Mouse (Mus musculus) v-Abl transformed pro-B cells (cell line): ENCODE results near the gene Ccdc87.
"Not testable (repeated sequence)": the region's sequence is repeated elsewhere in the genome, so short reads cannot be mapped to it uniquely, and the experiment has no call there.

ENCODE experiments used
- in situ Hi-C, 2 experiments: fragments of 400-800 bp; cut with MboI; formaldehyde crosslinking; loops; one replicate each; pipeline ENCODE4 v1.15.1; 2025; ENCODE audit not compliant: unreplicated experiment in 2 of 2

Gene Ccdc87

DNA sequence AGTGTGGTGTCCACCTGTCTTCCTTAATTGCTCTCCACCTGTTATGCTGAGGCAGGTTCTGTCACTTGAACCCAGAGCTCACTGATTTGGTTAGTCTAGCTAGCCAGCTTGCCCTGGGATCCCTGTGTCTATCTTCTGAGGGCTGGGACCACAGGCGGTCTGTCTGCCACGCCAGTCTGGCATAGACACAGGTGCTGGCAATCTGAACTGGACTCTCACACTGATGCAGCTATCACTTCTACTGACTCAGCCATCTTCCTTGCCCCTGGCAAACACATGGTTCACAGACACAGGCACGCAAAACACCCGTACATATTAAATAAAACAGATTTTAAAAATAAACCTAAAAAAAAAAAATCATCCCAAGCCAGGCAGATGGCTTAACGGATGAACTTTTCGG is 2.1 kb upstream of the Ccdc87 start:
- in situ Hi-C loops, result no loop called here

GRCm38 (mm10) chr19:4838526-4839140 is 533 bp upstream of the Ccdc87 start:
- in situ Hi-C loops, result no loop called here

- in situ Hi-C loops, result loop anchor here in 1 of 2 experiments (10.0 kb wide), 1 partner anchor 206 kb away; no protein-coding TSS in a partner anchor
Measured at GRCm38 (mm10) chr19:4840848-4841247, 1.7 kb downstream of the Ccdc87 start.

- in situ Hi-C loops, result loop anchor here in 1 of 2 experiments (10.0 kb wide), 1 partner anchor 208 kb away; no protein-coding TSS in a partner anchor
Measured at GRCm38 (mm10) chr19:4842611-4843010, 3.4 kb downstream of the Ccdc87 start.

- in situ Hi-C loops, result loop anchor here in 1 of 2 experiments (10.0 kb wide), 1 partner anchor 211 kb away; no protein-coding TSS in a partner anchor
Measured at GRCm38 (mm10) chr19:4845846-4846245, 6.7 kb downstream of the Ccdc87 start.

GRCm38 (mm10) chr19:4847490-4847889 is 8.3 kb downstream of the Ccdc87 start:
- in situ Hi-C loops, result loop anchor here in 1 of 2 experiments (10.0 kb wide), 1 partner anchor 213 kb away; no protein-coding TSS in a partner anchor

DNA sequence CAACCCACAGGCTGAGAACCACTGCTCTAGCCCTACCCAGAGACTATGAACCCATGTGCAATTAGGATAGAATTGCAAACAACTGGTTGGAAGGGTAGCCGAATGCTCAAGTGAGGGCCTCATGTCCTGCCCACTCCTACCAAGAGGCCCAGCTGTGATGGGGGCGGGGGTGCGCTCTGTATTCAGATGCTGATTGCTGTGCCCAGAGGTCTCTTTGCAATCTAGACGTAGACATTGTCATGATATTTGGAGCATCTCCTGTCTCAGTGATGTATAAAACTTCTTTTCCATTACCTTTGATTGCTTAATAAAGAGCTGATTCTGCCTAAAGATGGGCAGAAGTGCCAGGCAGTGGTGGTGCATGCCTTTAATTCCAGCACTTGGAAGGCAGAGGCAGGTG is 10.6 kb downstream of the Ccdc87 start:
- in situ Hi-C loops, result loop anchor here in 1 of 2 experiments (10.0 kb wide), 1 partner anchor 215 kb away; no protein-coding TSS in a partner anchor

DNA sequence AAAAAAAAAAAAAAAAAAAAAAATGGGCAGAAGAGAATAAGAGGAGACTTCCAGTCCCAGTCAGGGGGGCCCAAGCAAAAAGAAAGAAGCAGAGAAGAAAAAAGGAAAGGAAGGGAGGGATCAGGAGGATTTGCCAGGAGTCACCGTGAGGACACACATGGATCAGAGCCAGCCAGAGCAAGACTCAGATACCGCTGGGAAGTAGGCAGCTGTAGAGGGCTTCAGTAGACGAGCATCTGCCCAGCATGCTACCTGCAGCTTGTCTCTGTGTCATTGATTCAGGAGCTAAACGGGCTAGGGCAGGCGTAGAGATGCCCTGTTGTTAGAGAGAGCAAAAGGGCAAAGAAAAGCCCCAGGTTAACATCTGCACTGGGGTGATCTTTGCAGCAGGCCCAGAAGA is 11.1 kb downstream of the Ccdc87 start:
- in situ Hi-C loops, result no loop called here

GRCm38 (mm10) chr19:4854552-4855469 is 15.6 kb downstream of the Ccdc87 start, which contains the start of gene Ctsf:
TSS of gene Ctsf (plus strand) at chr19:4855130.
- in situ Hi-C loops, result no loop called here

DNA sequence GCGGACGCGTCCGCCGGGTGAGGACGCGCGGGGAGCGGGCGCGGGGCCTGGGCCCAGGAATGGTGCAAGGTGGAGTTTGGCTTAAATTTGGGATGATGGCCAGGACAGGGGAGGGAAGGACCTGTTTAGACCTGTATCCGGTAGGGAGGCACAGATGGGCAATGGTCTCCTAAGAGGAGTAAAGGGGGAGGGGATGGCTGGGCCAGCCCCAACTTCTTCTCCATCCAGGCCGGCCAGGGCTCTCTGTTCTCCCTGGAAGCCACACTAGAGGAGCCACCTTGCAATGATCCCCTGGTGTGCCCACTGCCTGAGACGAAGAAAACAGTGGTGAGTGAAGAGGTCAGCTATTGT is 16.3 kb downstream of the Ccdc87 start:
- in situ Hi-C loops, result no loop called here

DNA sequence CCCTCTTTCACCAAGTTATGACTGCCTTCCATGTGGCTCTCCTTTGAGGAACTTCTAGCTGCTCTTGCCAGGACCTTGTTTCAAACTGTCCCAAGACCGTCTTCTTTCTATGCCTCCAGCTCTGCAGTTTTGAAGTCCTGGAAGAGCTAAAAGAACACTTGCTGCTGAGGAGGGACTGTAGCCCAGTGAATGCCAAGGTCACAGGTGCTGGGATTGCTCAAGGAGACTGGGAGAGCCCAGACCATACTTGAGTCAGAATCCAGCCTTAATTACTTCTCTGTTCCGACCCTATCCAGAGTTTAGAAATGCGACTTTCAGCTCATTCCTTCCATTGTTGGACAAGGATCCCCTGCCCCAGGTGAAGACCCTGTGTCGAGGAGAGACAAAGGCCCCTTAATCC is 16.8 kb downstream of the Ccdc87 start:
- in situ Hi-C loops, result no loop called here

DNA sequence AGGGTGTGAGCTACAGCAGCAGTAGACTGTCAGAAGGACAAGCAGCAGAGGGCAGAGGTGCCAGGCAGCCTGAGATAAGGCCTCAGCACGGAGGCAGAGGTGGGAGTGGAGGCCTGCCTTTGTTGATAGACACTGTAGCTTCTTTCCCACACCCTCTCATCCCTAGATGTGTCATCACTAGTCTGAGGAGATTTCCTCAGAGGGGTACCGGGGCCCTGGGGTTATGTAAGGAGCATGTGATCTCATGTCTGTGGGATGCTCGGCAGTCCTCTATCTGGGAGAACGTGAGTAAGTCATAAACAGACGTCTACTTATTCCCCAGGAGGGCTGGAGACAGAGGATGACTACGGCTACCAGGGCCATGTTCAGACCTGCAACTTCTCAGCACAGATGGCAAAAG is 19.9 kb downstream of the Ccdc87 start:
- in situ Hi-C loops, result no loop called here

DNA sequence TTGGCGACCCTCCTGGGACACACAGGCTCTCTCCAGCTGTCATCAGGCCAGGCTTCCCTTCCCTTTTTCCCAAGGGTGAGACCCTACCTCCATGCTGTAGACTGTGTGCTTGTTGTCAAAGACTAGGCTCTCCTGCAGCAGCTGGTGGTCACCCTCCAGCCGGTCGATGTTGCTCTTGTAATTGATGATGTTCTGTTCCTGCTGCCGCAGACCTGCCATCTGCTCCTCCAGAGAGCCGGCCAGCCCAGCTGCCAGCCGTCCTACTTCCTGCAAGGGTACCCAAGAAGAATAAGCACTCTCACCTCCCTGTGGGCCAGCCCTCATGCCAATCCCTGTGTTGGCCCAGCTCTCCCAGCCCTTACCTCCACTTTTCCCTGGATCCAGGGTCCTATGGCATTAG is 23.9 kb downstream of the Ccdc87 start:
- in situ Hi-C loops, result no loop called here

GRCm38 (mm10) chr19:4865147-4865546 is 26.0 kb downstream of the Ccdc87 start:
- in situ Hi-C loops, result no loop called here

DNA sequence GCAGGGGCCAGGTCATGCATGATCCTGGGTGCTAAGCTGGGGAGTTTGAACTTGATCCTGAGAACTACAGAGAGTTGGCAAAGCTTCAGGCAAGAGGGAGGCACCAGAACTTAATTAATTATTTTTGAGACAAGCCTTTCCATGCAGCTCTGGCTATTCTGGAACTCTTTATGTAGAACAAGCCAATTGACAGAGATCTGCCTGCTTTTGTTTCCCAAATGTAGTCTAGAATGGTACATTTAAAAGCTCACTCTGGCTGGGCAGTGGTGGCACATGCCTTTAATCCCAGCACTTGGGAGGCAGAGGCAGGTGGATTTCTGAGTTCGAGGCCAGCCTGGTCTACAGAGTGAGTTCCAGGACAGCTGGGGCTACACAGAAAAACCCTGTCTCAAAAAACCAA is 35.4 kb downstream of the Ccdc87 start:
- in situ Hi-C loops, result not testable (repeated sequence)

DNA sequence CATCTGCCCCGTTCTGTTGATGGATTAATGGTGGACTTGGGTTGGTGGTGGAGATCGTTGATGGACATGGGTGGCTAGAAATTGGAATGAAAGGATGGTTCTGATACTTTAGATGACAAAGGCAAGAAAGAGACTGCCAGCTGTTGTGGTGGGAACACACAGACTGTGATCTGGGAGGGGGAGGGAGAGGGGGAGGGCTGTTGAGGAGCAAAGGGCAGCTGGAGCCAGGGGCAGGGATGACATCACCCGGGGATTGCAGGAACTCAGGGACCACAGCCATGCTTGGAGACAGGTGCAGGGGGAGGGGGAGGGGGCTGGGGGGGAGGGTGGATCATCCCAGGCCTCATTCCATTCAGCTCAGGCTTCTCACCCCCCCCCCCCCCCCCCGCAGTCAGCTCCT is 37.1 kb downstream of the Ccdc87 start:
- in situ Hi-C loops, result no loop called here

- in situ Hi-C loops, result no loop called here
Measured at GRCm38 (mm10) chr19:4876755-4877154, 37.6 kb downstream of the Ccdc87 start.

- in situ Hi-C loops, result no loop called here
Measured at GRCm38 (mm10) chr19:4877785-4878184, 38.6 kb downstream of the Ccdc87 start, which contains the start of gene Actn3. TSS of gene Actn3 (minus strand) at chr19:4877909.

DNA sequence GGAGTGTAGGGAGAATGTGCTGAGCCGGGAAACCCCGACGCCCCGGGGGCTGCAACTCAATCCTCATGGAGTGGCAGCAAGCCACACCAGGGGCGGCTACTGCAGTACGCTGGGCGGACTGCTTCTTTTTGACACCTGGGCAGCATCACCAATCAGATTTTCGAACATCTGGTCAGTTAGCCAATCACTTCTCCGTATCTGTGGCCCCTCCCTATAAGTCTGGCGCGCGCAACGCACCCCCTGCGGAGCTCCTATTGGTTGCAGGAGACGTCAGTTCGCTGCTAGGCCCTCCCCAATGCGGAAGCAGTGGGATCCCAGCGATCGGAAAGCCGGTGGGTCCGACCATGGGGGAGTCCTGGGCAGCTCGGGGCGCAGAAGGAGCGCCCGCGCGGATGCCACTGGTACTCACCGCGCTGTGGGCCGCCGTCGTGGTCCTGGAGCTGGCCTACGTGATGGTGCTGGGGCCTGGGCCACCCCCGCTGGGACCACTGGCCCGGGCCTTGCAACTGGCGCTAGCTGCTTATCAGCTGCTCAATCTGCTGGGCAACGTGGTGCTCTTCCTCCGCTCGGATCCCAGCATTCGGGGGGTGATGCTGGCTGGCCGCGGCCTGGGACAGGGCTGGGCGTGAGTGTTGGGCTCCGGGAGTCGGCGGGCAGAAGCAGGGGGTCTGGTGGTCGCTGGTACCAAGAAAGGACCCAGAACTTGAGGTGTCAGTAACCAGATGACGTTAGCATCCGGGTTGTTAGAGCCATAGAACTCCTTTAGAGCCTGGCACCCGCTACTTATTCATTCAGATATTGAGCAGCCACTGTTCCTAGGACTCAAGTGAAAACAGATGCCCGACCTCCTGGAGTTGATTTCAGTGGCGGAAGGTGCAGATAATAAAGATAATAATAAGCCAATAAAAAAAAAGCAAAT is 39.5 kb downstream of the Ccdc87 start, which contains the start of gene Zdhhc24:
Gene Zdhhc24 (plus strand): TSS at position 264 of the 919 bp plus-strand sequence.
- in situ Hi-C loops, result no loop called here

DNA sequence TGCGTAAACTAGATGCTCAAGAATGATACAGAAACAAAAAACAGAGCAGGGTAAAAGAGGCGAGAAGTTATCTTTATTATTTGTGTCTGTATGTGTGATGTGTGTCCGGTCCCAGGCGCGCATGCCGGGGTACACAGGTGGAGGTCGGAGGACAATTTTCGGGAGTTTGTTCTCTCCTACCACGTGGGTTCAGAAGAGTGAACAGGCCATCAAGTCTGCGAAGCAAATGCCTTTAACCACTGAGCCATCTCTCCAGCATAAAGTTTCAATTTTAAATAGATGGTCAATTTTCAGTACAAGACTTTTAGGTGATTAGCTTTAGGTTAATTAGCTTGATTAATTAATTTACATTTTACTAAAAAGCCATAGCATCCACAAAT is 40.1 kb downstream of the Ccdc87 start:
- in situ Hi-C loops, result no loop called here
